Mouse (Mus musculus) stomach, embryonic 15.5 days (tissue): Measurements from ENCODE around the gene Rexo4. TPM values are rescaled to one million over a fixed set of nuclear protein-coding genes. Genes with fewer than 3 reads are reported as not detected.

Source experiments
- ATAC-seq: fragments of 200-750 bp; cut with Nextera tagmentation; 2 replicates; pipeline ENCODE4 v1.8.0; 2017; ENCODE audit warnings: low read depth, moderate number of reproducible peaks, moderate TSS enrichment; ENCODE audit not compliant: insufficient read depth, low FRiP score
- H3K27ac ChIP-seq: fragments of 300-500 bp; sonication (generic); 2 replicates; pipeline ENCODE4 v1.5.1; 2015; ENCODE audit warnings: mild to moderate bottlenecking, inconsistent platforms
- H3K27me3 ChIP-seq: fragments of 300-500 bp; sonication (generic); replicated peaks from 2 replicates; pipeline ENCODE4 v1.6.1; 2015; ENCODE audit warnings: inconsistent platforms
- H3K36me3 ChIP-seq: fragments of 300-500 bp; sonication (generic); 2 replicates; pipeline ENCODE4 v1.6.1; 2015; ENCODE audit warnings: inconsistent platforms
- H3K4me1 ChIP-seq: fragments of 300-500 bp; sonication (generic); 2 replicates; pipeline ENCODE4 v1.6.1; 2015; ENCODE audit warnings: inconsistent platforms
- H3K4me2 ChIP-seq: fragments of 300-500 bp; sonication (generic); 2 replicates; pipeline ENCODE4 v1.6.1; 2015; ENCODE audit warnings: mild to moderate bottlenecking, inconsistent platforms
- H3K4me3 ChIP-seq: fragments of 300-500 bp; sonication (generic); replicated peaks from 2 replicates; pipeline ENCODE4 v1.5.1; 2015; ENCODE audit warnings: inconsistent platforms
- H3K9ac ChIP-seq: fragments of 300-500 bp; sonication (generic); 2 replicates; pipeline ENCODE4 v1.6.1; 2015; ENCODE audit warnings: inconsistent platforms
- H3K9me3 ChIP-seq: fragments of 300-500 bp; sonication (generic); 2 replicates; pipeline ENCODE4 v1.6.1; 2016; ENCODE audit warnings: inconsistent platforms
- WGBS: fragments of 180-500 bp; shearing (Covaris S2); methylation state at CpG from one replicate; pipeline ENCODE4 v1.1.7; 2015; 5-methylcytosine and 5-hydroxymethylcytosine counted together
- polyA plus RNA-seq: library from polyadenylated mRNA; unstranded; fragments of >200 nt; fragmentation: Nextera tagmentation; extraction: Ambion mirVana; gene quantifications from 2 replicates; pipeline ENCODE4 v1.2.1, GENCODE M21; 2015

Rexo4 gene
- polyA plus RNA-seq, 1 experiment from 2014 or later, result 40.0 TPM

- no peak for ATAC-seq
- Histone ChIP-seq H3K27ac (no peak overlapping the region), H3K36me3 (no peaks in the 10 kb centered on the region), H3K4me3 (no peak overlapping the region), H3K27me3 (no peaks in the 10 kb centered on the region), H3K4me1 (peaks cover 12% of the 10 kb centered on the region; the same call in 1 of the 2 replicates), H3K4me2 (no peak overlapping the region), H3K9me3 (no peaks in the 10 kb centered on the region), H3K9ac (no peak overlapping the region)
- WGBS, result 64% methylated on average over 1 of the region's 1 CpGs
Measured at GRCm38 (mm10) chr2:26936425-26936824, 27.8 kb downstream of the Rexo4 start.

GRCm38 (mm10) chr2:26935286-26935685 is 28.9 kb downstream of the Rexo4 start:
- Histone ChIP-seq H3K27ac (no peak overlapping the region), H3K4me1 (peaks cover 23% of the 10 kb centered on the region)
- ATAC-seq, result no peak

GRCm38 (mm10) chr2:26933304-26934055 is 30.7 kb downstream of the Rexo4 start, which contains the start of the genes Surf4 and Stkld1:
Gene Surf4, minus strand, starts transcription at chr2:26933928.
Gene Stkld1, plus strand, starts transcription at chr2:26934047.
- H3K9ac ChIP-seq, result peak within 1 kb of the TSS; percentile 99
- peaks cover 23% of the 10 kb centered on the region for H3K4me1 ChIP-seq
- no peaks in the 10 kb centered on the region for H3K27me3 ChIP-seq
- peak within 1 kb of the TSS; percentile 89 for H3K27ac ChIP-seq
- under 1% methylated on average over 66 of the region's 70 CpGs for WGBS
- H3K9me3 ChIP-seq, result no peaks in the 10 kb centered on the region
- H3K4me2 ChIP-seq, result peak within 1 kb of the TSS; percentile 72
- peak; percentile 94 for ATAC-seq
- H3K4me3 ChIP-seq, result peak within 1 kb of the TSS; percentile 82
- 0 out of 2 replicates have a peak, but pooled peaks cover 12% of the 10 kb centered on the region for H3K36me3 ChIP-seq

More at GRCm38 (mm10) chr2:26935286-26935685, 28.9 kb downstream of the Rexo4 start:
- Histone ChIP-seq H3K27me3 (no peaks in the 10 kb centered on the region), H3K9ac (no peak overlapping the region), H3K36me3 (0 out of 2 replicates have a peak, but pooled peaks cover 1% of the 10 kb centered on the region), H3K4me2 (no peak overlapping the region), H3K9me3 (no peaks in the 10 kb centered on the region), H3K4me3 (no peak overlapping the region)
- WGBS, result 75% methylated on average over 2 of the region's 2 CpGs

- H3K4me2 ChIP-seq, result peak overlapping the region; percentile 64
- WGBS, result under 1% methylated on average over 42 of the region's 49 CpGs
- H3K36me3 ChIP-seq, result 0 out of 2 replicates have a peak, but pooled peaks cover 15% of the 10 kb centered on the region
- H3K27me3 ChIP-seq, result no peaks in the 10 kb centered on the region
- peak; percentile 40; the same call in 1 of the 2 replicates for ATAC-seq
- H3K4me1 ChIP-seq, result peaks cover 23% of the 10 kb centered on the region
- H3K9ac ChIP-seq, result peak overlapping the region; percentile 99
- peak overlapping the region; percentile 89 for H3K27ac ChIP-seq
- H3K4me3 ChIP-seq, result peak overlapping the region; percentile 82
- H3K9me3 ChIP-seq, result no peaks in the 10 kb centered on the region
Measured at GRCm38 (mm10) chr2:26932473-26933303, 31.5 kb downstream of the Rexo4 start.

GRCm38 (mm10) chr2:26930390-26930789 is 33.8 kb downstream of the Rexo4 start:
- WGBS, result 50% methylated on average over 1 of the region's 1 CpGs
- H3K27me3 ChIP-seq, result no peaks in the 10 kb centered on the region
- no peak overlapping the region for H3K4me3 ChIP-seq
- H3K36me3 ChIP-seq, result peaks cover 30% of the 10 kb centered on the region; the same call in 1 of the 2 replicates
- no peak for ATAC-seq
- no peak overlapping the region for H3K4me2 ChIP-seq
- H3K27ac ChIP-seq, result no peak overlapping the region
- H3K4me1 ChIP-seq, result peaks cover 23% of the 10 kb centered on the region
- no peak overlapping the region for H3K9ac ChIP-seq
- no peaks in the 10 kb centered on the region for H3K9me3 ChIP-seq

- peaks cover 54% of the 10 kb centered on the region for H3K36me3 ChIP-seq
- ATAC-seq, result no peak
- H3K4me3 ChIP-seq, result no peak overlapping the region
- no peak overlapping the region for H3K9ac ChIP-seq
- H3K27me3 ChIP-seq, result no peaks in the 10 kb centered on the region
- peaks cover 17% of the 10 kb centered on the region for H3K4me1 ChIP-seq
- 84% methylated on average over 6 of the region's 6 CpGs for WGBS
- no peaks in the 10 kb centered on the region for H3K9me3 ChIP-seq
- H3K27ac ChIP-seq, result no peak overlapping the region
- H3K4me2 ChIP-seq, result no peak overlapping the region
Measured at GRCm38 (mm10) chr2:26927745-26928476, 36.3 kb downstream of the Rexo4 start.

GRCm38 (mm10) chr2:26921784-26922183 is 42.4 kb downstream of the Rexo4 start:
- Histone ChIP-seq H3K36me3 (peaks cover 79% of the 10 kb centered on the region), H3K9ac (no peak overlapping the region), H3K4me3 (no peak overlapping the region), H3K9me3 (no peaks in the 10 kb centered on the region), H3K27ac (no peak overlapping the region), H3K27me3 (no peaks in the 10 kb centered on the region), H3K4me1 (peaks cover 13% of the 10 kb centered on the region), H3K4me2 (no peak overlapping the region)
- peak; percentile 66; the same call in 1 of the 2 replicates for ATAC-seq
- WGBS, result 64% methylated on average over 9 of the region's 9 CpGs

- WGBS, result 89% methylated on average over 6 of the region's 6 CpGs
- Histone ChIP-seq H3K27ac (no peak overlapping the region), H3K4me1 (peaks cover 17% of the 10 kb centered on the region), H3K27me3 (no peaks in the 10 kb centered on the region), H3K36me3 (peaks cover 66% of the 10 kb centered on the region), H3K4me2 (no peak overlapping the region), H3K9me3 (no peaks in the 10 kb centered on the region), H3K4me3 (no peak overlapping the region), H3K9ac (no peak overlapping the region)
- ATAC-seq, result no peak
Measured at GRCm38 (mm10) chr2:26920190-26920855, 43.9 kb downstream of the Rexo4 start.

- no peak overlapping the region for H3K9ac ChIP-seq
- H3K4me1 ChIP-seq, result peaks cover 21% of the 10 kb centered on the region
- no peaks in the 10 kb centered on the region for H3K9me3 ChIP-seq
- H3K27ac ChIP-seq, result no peak overlapping the region
- H3K4me3 ChIP-seq, result no peak overlapping the region
- ATAC-seq, result no peak
- H3K4me2 ChIP-seq, result no peak overlapping the region
- H3K27me3 ChIP-seq, result no peaks in the 10 kb centered on the region
- H3K36me3 ChIP-seq, result peaks cover 61% of the 10 kb centered on the region
- WGBS, result 86% methylated on average over 3 of the region's 3 CpGs
Measured at GRCm38 (mm10) chr2:26919684-26920083, 44.5 kb downstream of the Rexo4 start.

GRCm38 (mm10) chr2:26916738-26917137 is 47.4 kb downstream of the Rexo4 start:
- Histone ChIP-seq H3K9me3 (no peaks in the 10 kb centered on the region), H3K27me3 (no peaks in the 10 kb centered on the region), H3K4me2 (peak overlapping the region; percentile 95), H3K4me1 (peaks cover 28% of the 10 kb centered on the region), H3K4me3 (peak overlapping the region; percentile 74), H3K36me3 (peaks cover 62% of the 10 kb centered on the region), H3K9ac (peak overlapping the region; percentile 55), H3K27ac (peak overlapping the region; percentile 77)
- 0 out of 2 replicates have a peak, but pooled peaks have one; percentile 5 for ATAC-seq
- 2% methylated on average over 13 of the region's 13 CpGs for WGBS
